Mouse (Mus musculus) right cerebral cortex, postnatal 10 days (tissue): ENCODE measurements around the gene Mlh1.

Experiments
- DNase-seq, 2 experiments: peaks; one replicate each; pipeline ENCODE4 v3.0.0; 2021; ENCODE audit warnings: low spot score in 2 of 2

The Mlh1 gene

GRCm38 (mm10) chr9:111286468-111286867, 14.9 kb upstream of the Mlh1 start:
- DNase-seq = no peak

GRCm38 (mm10) chr9:111285676-111286075, 14.1 kb upstream of the Mlh1 start:
- peak; percentile 37 to 48 for DNase-seq

- DNase-seq = no peak
Measured at GRCm38 (mm10) chr9:111285061-111285460, 13.5 kb upstream of the Mlh1 start.

GRCm38 (mm10) chr9:111275156-111275555, 3.6 kb upstream of the Mlh1 start:
- DNase-seq = no peak

- DNase-seq = no peak
Measured at GRCm38 (mm10) chr9:111273958-111274357, 2.4 kb upstream of the Mlh1 start.

GRCm38 (mm10) chr9:111272996-111273785, 1.6 kb upstream of the Mlh1 start:
- DNase-seq = no peak

GRCm38 (mm10) chr9:111272356-111272755, 765 bp upstream of the Mlh1 start:
- no peak for DNase-seq

- no peak for DNase-seq
Measured at GRCm38 (mm10) chr9:111271056-111271433, 546 bp downstream of the Mlh1 start.

GRCm38 (mm10) chr9:111270606-111271005, 985 bp downstream of the Mlh1 start:
- no peak for DNase-seq

GRCm38 (mm10) chr9:111267998-111268397, 3.6 kb downstream of the Mlh1 start:
- no peak for DNase-seq

- no peak for DNase-seq
Measured at GRCm38 (mm10) chr9:111261356-111261755, 10.2 kb downstream of the Mlh1 start.

- peak; percentile 69 to 78 for DNase-seq
Measured at GRCm38 (mm10) chr9:111260360-111260985, 11.1 kb downstream of the Mlh1 start.

GRCm38 (mm10) chr9:111252161-111252869, 19.3 kb downstream of the Mlh1 start:
- DNase-seq = no peak

GRCm38 (mm10) chr9:111247682-111248246, 23.8 kb downstream of the Mlh1 start:
- no peak for DNase-seq

- DNase-seq = no peak
Measured at GRCm38 (mm10) chr9:111245546-111245945, 26.0 kb downstream of the Mlh1 start.

- DNase-seq = no peak
Measured at GRCm38 (mm10) chr9:111243384-111243783, 28.2 kb downstream of the Mlh1 start.

GRCm38 (mm10) chr9:111239821-111240220, 31.8 kb downstream of the Mlh1 start:
- no peak for DNase-seq

GRCm38 (mm10) chr9:111237726-111238125, 33.9 kb downstream of the Mlh1 start:
- no peak for DNase-seq

GRCm38 (mm10) chr9:111234701-111235100, 36.9 kb downstream of the Mlh1 start:
- no peak for DNase-seq

GRCm38 (mm10) chr9:111228446-111228845, 43.1 kb downstream of the Mlh1 start:
- DNase-seq = no peak

GRCm38 (mm10) chr9:111223406-111223805, 48.2 kb downstream of the Mlh1 start:
- DNase-seq = no peak

GRCm38 (mm10) chr9:111221580-111221979, 50.0 kb downstream of the Mlh1 start:
- no peak for DNase-seq
